Mouse (Mus musculus): Measurements from ENCODE around the gene Gm3383. TPM values are rescaled to one million over a fixed set of nuclear protein-coding genes. Genes with fewer than 3 reads are reported as not detected.

Gm3383 gene
- total and polyA plus RNA-seq, 3 experiments: not detected

Other genes with a start within 250 kb of the Gm3383 start
- not detected in 2 replicates for gene Gm8265, start 175.0 kb downstream of the Gm3383 start, total RNA-seq (2012; rRNA removed)
- gene Gm8265, start 175.0 kb downstream of the Gm3383 start, polyA plus RNA-seq (2012; ENCODE audit: insufficient read depth in 1 of 2, insufficient read length in 2 of 2, low read depth in 1 of 2, low replicate concordance in 2 of 2, missing spikeins in 1 of 2): not detected
- gene Gm9603, start 120.5 kb downstream of the Gm3383 start, total RNA-seq (2012; rRNA removed): not detected in 2 replicates
- gene Gm9603, start 120.5 kb downstream of the Gm3383 start, polyA plus RNA-seq (2012; ENCODE audit: insufficient read depth in 1 of 2, insufficient read length in 2 of 2, low read depth in 1 of 2, low replicate concordance in 2 of 2, missing spikeins in 1 of 2): not detected
- gene Gm3373, start 66.4 kb downstream of the Gm3383 start, total RNA-seq (2012; rRNA removed): not detected in 2 replicates
- not detected for gene Gm3373, start 66.4 kb downstream of the Gm3383 start, polyA plus RNA-seq (2012; ENCODE audit: insufficient read depth in 1 of 2, insufficient read length in 2 of 2, low read depth in 1 of 2, low replicate concordance in 2 of 2, missing spikeins in 1 of 2)
- gene Gm3424, start 22.3 kb upstream of the Gm3383 start, total RNA-seq (2012; rRNA removed): not detected in 2 replicates
- not detected for gene Gm3424, start 22.3 kb upstream of the Gm3383 start, polyA plus RNA-seq (2012; ENCODE audit: insufficient read depth in 1 of 2, insufficient read length in 2 of 2, low read depth in 1 of 2, low replicate concordance in 2 of 2, missing spikeins in 1 of 2)
- not detected in 2 replicates for gene Gm8237, start 72.4 kb upstream of the Gm3383 start, total RNA-seq (2012; rRNA removed)
- not detected for gene Gm8237, start 72.4 kb upstream of the Gm3383 start, polyA plus RNA-seq (2012; ENCODE audit: insufficient read depth in 1 of 2, insufficient read length in 2 of 2, low read depth in 1 of 2, low replicate concordance in 2 of 2, missing spikeins in 1 of 2)
- not detected in 2 replicates for gene Gm3248, start 153.8 kb upstream of the Gm3383 start, total RNA-seq (2012; rRNA removed)
- not detected for gene Gm3248, start 153.8 kb upstream of the Gm3383 start, polyA plus RNA-seq (2012; ENCODE audit: insufficient read depth in 1 of 2, insufficient read length in 2 of 2, low read depth in 1 of 2, low replicate concordance in 2 of 2, missing spikeins in 1 of 2)
- not detected in 2 replicates for gene Gm3453, start 171.2 kb upstream of the Gm3383 start, total RNA-seq (2012; rRNA removed)
- not detected for gene Gm3453, start 171.2 kb upstream of the Gm3383 start, polyA plus RNA-seq (2012; ENCODE audit: insufficient read depth in 1 of 2, insufficient read length in 2 of 2, low read depth in 1 of 2, low replicate concordance in 2 of 2, missing spikeins in 1 of 2)

Measured in MEL (cell line).